Mouse (Mus musculus) kidney, postnatal 0 days (tissue): ENCODE measurements at regions not wholly inside any gene's neighbourhood (a gene's known extent, or its start where the extent isn't known, plus 50 kb on each side); places are given as distances from the start of the nearest gene placed in this dataset.

Experiments used
- ATAC-seq: fragments of 200-750 bp; cut with Nextera tagmentation; replicated peaks from 2 replicates; pipeline ENCODE4 v1.8.0; 2017; ENCODE audit warnings: low read depth, moderate number of reproducible peaks, moderate TSS enrichment, moderate library complexity; ENCODE audit not compliant: low FRiP score
- DNase-seq: peaks from one replicate; pipeline ENCODE4 v3.0.0-alpha.2; 2016; ENCODE audit warnings: low spot score
- H3K27ac ChIP-seq: fragments of 300-500 bp; sonication (generic); 2 replicates; pipeline ENCODE4 v1.5.1; 2014; ENCODE audit warnings: mild to moderate bottlenecking
- H3K27me3 ChIP-seq: fragments of 300-500 bp; sonication (generic); 2 replicates; pipeline ENCODE4 v1.6.1; 2014; ENCODE audit warnings: low read length, mixed read lengths; ENCODE audit not compliant: insufficient read depth
- H3K36me3 ChIP-seq: fragments of 300-500 bp; sonication (generic); 2 replicates; pipeline ENCODE4 v1.6.1; 2014; ENCODE audit warnings: low read length, mixed read lengths; ENCODE audit not compliant: insufficient read depth
- H3K4me1 ChIP-seq: fragments of 300-500 bp; sonication (generic); replicated peaks from 2 replicates; pipeline ENCODE4 v1.6.1; 2014; ENCODE audit warnings: antibody characterized with exemption, low read length, mixed read lengths; ENCODE audit not compliant: insufficient read depth
- H3K4me2 ChIP-seq: fragments of 300-500 bp; sonication (generic); 2 replicates; pipeline ENCODE4 v1.6.1; 2014; ENCODE audit warnings: mild to moderate bottlenecking, low read length, moderate library complexity, mixed read lengths
- H3K4me3 ChIP-seq: fragments of 300-500 bp; sonication (generic); replicated peaks from 2 replicates; pipeline ENCODE4 v1.5.1; 2014; ENCODE audit warnings: low read depth, low read length
- H3K9ac ChIP-seq: fragments of 300-500 bp; sonication (generic); 2 replicates; pipeline ENCODE4 v1.6.1; 2014; ENCODE audit warnings: low read depth, low read length
- H3K9me3 ChIP-seq: fragments of 300-500 bp; sonication (generic); replicated peaks from 2 replicates; pipeline ENCODE4 v1.6.1; 2016; ENCODE audit warnings: low read length, inconsistent platforms, mixed read lengths
- CTCF ChIP-seq: IDR thresholded peaks from 2 replicates; pipeline ENCODE4 v1.5.1; 2016; ENCODE audit warnings: antibody characterized with exemption, low read depth, mild to moderate bottlenecking, moderate library complexity
- WGBS: fragments of 180-500 bp; shearing (Covaris S2); extraction: QIAGEN DNeasy Blood & Tissue Kit; methylation state at CpG from one replicate; pipeline ENCODE4 v1.1.7; 2014; 5-methylcytosine and 5-hydroxymethylcytosine counted together

DNA sequence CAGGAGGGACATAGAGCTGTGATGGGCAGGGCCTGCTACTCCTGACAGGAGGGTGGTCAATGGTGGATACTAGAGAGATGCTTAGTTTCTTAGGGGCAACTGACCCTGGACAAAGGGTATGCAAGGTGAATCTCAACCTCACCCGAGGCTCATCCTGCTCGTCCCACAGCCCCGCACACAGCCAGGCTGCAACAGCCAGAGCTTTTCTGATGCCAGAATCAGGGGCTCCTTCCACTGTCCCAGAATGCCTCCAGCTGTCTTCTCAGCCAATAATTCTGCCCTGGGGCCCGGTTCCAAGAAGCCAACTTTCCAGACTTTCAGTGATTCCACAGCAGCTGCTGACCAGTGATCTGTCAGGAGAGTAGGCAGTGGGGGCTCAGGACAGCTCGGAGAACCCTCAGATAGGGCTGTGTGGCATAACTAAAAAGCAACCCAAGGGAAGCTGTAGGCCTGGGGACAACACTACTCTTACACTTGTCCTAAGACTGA, 131.6 kb downstream of the Utp6 start:
- H3K9me3 ChIP-seq = no peaks in the 10 kb centered on the region
- H3K27ac ChIP-seq = no peak overlapping the region
- no peaks in the 10 kb centered on the region for H3K27me3 ChIP-seq
- H3K4me2 ChIP-seq = no peak overlapping the region
- DNase-seq = no peak
- WGBS = 81% methylated on average over 5 of the region's 5 CpGs
- no peak for TF ChIP-seq CTCF
- H3K9ac ChIP-seq = no peak overlapping the region
- H3K4me1 ChIP-seq = no peaks in the 10 kb centered on the region
- no peaks in the 10 kb centered on the region for H3K36me3 ChIP-seq
- no peak for ATAC-seq
- H3K4me3 ChIP-seq = no peak overlapping the region

DNA sequence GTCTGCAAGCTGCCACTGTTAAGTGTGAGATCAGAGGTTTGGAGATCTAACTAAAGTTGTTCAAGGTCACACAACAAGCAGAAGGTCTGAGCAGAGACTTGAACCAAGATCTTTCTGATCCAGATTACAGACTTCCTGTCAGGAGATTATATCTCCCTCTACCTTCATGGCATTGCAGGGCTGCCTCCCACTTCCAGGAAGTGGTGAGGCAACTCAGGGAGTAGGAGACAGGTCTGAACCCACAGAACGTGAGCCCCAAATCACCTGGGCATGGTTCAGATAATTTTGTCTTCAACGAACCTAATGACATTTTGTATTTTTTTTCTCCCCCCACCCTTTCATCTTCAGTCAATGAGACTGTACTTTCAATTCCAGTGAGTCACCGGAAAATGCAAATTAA, 135.2 kb downstream of the Utp6 start:
- Histone ChIP-seq H3K36me3 (no peaks in the 10 kb centered on the region), H3K27me3 (no peaks in the 10 kb centered on the region), H3K4me1 (no peaks in the 10 kb centered on the region), H3K9me3 (no peaks in the 10 kb centered on the region), H3K4me3 (no peak overlapping the region), H3K4me2 (no peak overlapping the region), H3K9ac (no peak overlapping the region), H3K27ac (no peak overlapping the region)
- 87% methylated on average over 3 of the region's 3 CpGs for WGBS
- no peak for ATAC-seq
- TF ChIP-seq CTCF = no peak
- no peak for DNase-seq

DNA sequence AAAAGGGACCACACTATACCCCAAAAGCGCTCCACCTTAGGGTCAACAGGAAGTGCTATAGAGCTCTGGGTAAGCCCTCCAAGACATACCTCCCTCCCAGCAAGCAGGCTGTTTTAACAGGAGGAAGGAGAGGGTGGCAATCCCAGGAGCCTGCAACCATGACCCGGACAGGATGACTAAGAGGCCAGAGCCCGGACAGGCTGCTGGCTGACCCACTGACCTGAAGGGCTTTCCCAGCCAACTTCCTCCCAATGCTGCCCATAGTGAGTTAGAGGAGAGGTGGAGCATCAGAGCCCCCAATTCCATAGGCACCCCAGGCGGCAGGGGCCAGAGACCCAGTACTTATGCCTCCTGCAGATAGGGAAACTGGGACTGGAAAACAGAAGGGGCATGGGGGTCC, 136.3 kb downstream of the Utp6 start:
- WGBS = 59% methylated on average over 4 of the region's 4 CpGs
- TF ChIP-seq CTCF = no peak

DNA sequence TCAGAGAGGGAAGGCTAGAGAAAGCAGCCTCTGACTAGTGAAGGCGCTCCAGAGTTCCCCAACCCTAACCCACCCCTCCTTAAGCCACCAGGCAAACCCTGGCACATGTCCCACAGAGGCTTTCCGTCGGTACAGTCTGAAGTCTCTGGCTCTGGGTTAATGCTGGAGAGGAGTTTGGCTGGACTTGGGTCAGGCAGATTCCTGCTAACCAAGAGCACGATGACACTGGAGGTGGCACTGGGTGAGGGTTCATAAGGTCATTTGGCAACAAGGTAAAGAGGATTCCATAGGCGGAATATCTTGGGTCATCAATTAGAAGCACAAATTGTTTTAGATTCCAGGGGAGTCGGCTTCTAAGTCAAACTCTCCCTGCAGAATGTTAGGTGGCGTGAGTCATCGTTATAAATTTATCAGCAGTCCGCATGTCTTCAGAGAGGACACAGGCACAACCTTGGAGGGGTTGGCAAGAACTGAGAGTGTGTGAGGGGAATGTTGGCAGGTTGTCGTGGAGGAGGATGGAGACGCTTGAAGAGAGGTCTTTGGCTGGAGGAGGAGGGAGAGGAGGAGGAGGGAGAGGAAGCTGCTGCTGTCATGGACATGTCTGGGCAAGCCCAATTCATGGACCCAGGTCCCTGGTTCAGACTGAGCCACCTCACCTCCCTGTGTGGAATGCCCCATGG, 138.4 kb downstream of the Utp6 start:
- no peak for TF ChIP-seq CTCF
- no peaks in the 10 kb centered on the region for H3K36me3 ChIP-seq
- 69% methylated on average over 11 of the region's 11 CpGs for WGBS
- no peaks in the 10 kb centered on the region for H3K4me1 ChIP-seq
- no peaks in the 10 kb centered on the region for H3K9me3 ChIP-seq
- no peak for ATAC-seq
- H3K27ac ChIP-seq = no peak overlapping the region
- H3K4me3 ChIP-seq = no peak overlapping the region
- no peak for DNase-seq
- no peaks in the 10 kb centered on the region for H3K27me3 ChIP-seq
- H3K9ac ChIP-seq = no peak overlapping the region
- no peak overlapping the region for H3K4me2 ChIP-seq

More for the DNA sequence above, 136.3 kb downstream of the Utp6 start:
- DNase-seq = no peak
- no peak overlapping the region for H3K4me3 ChIP-seq
- no peaks in the 10 kb centered on the region for H3K27me3 ChIP-seq
- H3K4me2 ChIP-seq = no peak overlapping the region
- H3K9me3 ChIP-seq = no peaks in the 10 kb centered on the region
- no peaks in the 10 kb centered on the region for H3K4me1 ChIP-seq
- no peak overlapping the region for H3K27ac ChIP-seq
- H3K36me3 ChIP-seq = no peaks in the 10 kb centered on the region
- ATAC-seq = no peak
- no peak overlapping the region for H3K9ac ChIP-seq

DNA sequence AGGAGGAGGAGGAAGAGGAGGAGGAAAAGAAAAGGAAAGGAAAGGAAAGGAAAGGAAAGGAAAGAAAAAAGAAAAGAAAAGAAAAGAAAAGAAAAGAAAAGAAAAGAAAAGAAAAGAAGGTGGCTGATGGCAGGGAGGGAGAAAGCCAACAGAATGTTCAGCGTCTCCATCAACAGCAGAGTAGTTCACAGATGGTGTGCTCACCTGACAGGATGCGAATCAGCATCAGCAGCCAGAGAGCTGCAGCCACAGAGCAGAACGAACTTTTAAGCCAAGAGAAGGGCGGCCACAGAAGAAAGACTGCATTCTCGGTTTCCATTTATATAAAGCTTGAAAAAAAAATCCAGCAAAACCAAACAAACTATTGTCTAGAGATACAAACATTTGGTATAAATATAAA, 140.2 kb downstream of the Utp6 start:
- Histone ChIP-seq H3K9me3 (no peaks in the 10 kb centered on the region), H3K4me3 (no peak overlapping the region), H3K27ac (no peak overlapping the region), H3K9ac (no peak overlapping the region), H3K36me3 (no peaks in the 10 kb centered on the region), H3K4me2 (no peak overlapping the region), H3K27me3 (no peaks in the 10 kb centered on the region), H3K4me1 (no peaks in the 10 kb centered on the region)
- TF ChIP-seq CTCF = no peak
- ATAC-seq = no peak
- 78% methylated on average over 5 of the region's 5 CpGs for WGBS
- no peak for DNase-seq

DNA sequence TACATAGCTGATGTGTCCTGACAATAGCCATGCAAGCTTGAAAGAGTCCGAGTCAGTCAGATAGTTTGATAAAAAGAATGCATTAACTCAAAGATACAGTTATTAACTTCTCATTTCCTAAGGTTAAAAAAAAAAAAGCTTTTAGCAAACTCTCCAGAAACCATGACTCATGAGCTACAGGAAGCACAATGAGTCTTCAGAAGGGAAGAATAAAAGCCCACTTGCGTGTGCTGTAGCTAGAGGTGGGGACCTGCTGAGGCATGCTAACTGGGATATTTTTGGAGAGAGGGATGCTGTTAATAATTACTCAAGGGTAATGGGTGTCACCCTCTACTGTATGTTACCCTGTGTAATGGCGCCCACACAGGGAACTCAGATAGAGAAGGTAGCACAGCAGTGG, 147.0 kb downstream of the Utp6 start:
- H3K4me1 ChIP-seq = no peaks in the 10 kb centered on the region
- DNase-seq (no peak), ATAC-seq (no peak)
- 84% methylated on average over 3 of the region's 3 CpGs for WGBS
- H3K4me3 ChIP-seq = no peak overlapping the region
- no peak overlapping the region for H3K4me2 ChIP-seq
- no peaks in the 10 kb centered on the region for H3K9me3 ChIP-seq
- no peaks in the 10 kb centered on the region for H3K27me3 ChIP-seq
- H3K9ac ChIP-seq = no peak overlapping the region
- H3K36me3 ChIP-seq = no peaks in the 10 kb centered on the region
- TF ChIP-seq CTCF = no peak
- no peak overlapping the region for H3K27ac ChIP-seq
